Mouse (Mus musculus): ENCODE measurements around the gene Cstad. TPM values are rescaled to one million over a fixed set of nuclear protein-coding genes. Genes with fewer than 3 reads are reported as not detected.

Gene Cstad
- polyA plus RNA-seq, 1 experiment from 2014 or later = 0.63 TPM

GRCm38 (mm10) chr2:30600965-30601841, 6.4 kb downstream of the Cstad start:
- peak overlapping the region; percentile 54 for H3K27ac ChIP-seq
- no peak overlapping the region for H3K4me2 ChIP-seq
- peaks cover 48% of the 10 kb centered on the region for H3K4me1 ChIP-seq
- ATAC-seq (replicated peaks) = no peak
- H3K9me3 ChIP-seq = no peaks in the 10 kb centered on the region
- no peaks in the 10 kb centered on the region for H3K27me3 ChIP-seq (replicated peaks)
- H3K9ac ChIP-seq = no peak overlapping the region
- no peaks in the 10 kb centered on the region for H3K36me3 ChIP-seq (replicated peaks)
- WGBS = 12% methylated on average over 19 of the region's 20 CpGs
- H3K4me3 ChIP-seq = no peak overlapping the region

GRCm38 (mm10) chr2:30602451-30602850, 7.6 kb downstream of the Cstad start:
- no peaks in the 10 kb centered on the region for H3K36me3 ChIP-seq (replicated peaks)
- 0 out of 2 replicates have a peak overlapping the region, but pooled peaks have one; percentile 54 for H3K27ac ChIP-seq
- H3K9ac ChIP-seq = no peak overlapping the region
- no peaks in the 10 kb centered on the region for H3K27me3 ChIP-seq (replicated peaks)
- H3K4me1 ChIP-seq = peaks cover 61% of the 10 kb centered on the region
- no peak for ATAC-seq (replicated peaks)
- H3K4me3 ChIP-seq = no peak overlapping the region
- H3K9me3 ChIP-seq = no peaks in the 10 kb centered on the region
- no peak overlapping the region for H3K4me2 ChIP-seq

DNA sequence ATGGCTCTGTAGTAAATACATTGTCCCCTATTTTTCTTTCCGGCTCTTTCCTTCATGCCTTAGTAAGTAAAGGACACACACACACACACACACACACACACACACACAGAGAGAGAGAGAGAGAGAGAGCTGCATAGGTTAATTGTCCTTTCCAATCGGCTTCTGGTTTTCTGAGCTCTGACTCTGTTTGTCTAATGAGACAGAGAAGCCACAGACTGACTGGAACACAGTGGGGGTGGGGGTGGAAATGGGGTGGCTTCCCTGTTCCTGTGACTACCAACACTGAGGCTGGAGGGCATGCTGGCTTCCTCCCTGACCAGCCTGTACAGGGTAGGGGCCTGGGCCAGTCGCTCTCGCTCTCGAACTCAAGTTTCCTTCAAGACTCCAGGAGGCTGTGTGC, 8.9 kb downstream of the Cstad start:
- Histone ChIP-seq H3K36me3 (replicated peaks) (no peaks in the 10 kb centered on the region), H3K9me3 (no peaks in the 10 kb centered on the region), H3K27ac (no peak overlapping the region), H3K9ac (no peak overlapping the region), H3K4me2 (no peak overlapping the region), H3K27me3 (replicated peaks) (no peaks in the 10 kb centered on the region), H3K4me3 (no peak overlapping the region), H3K4me1 (peaks cover 73% of the 10 kb centered on the region)
- WGBS = 63% methylated on average over 5 of the region's 5 CpGs
- ATAC-seq (replicated peaks) = no peak

- peak overlapping the region; percentile 32 for H3K27ac ChIP-seq
Observed at GRCm38 (mm10) chr2:30604880-30605761, 10.3 kb downstream of the Cstad start.

GRCm38 (mm10) chr2:30605762-30606051, 10.9 kb downstream of the Cstad start:
- ATAC-seq (replicated peaks) = no peak
- Histone ChIP-seq H3K36me3 (replicated peaks) (no peaks in the 10 kb centered on the region), H3K9me3 (no peaks in the 10 kb centered on the region), H3K9ac (no peak overlapping the region), H3K4me3 (no peak overlapping the region), H3K27me3 (replicated peaks) (no peaks in the 10 kb centered on the region), H3K4me2 (no peak overlapping the region), H3K4me1 (peaks cover 69% of the 10 kb centered on the region), H3K27ac (peak overlapping the region; percentile 32; the same call in 1 of the 2 replicates)
- WGBS = 23% methylated on average over 5 of the region's 6 CpGs

More at GRCm38 (mm10) chr2:30604880-30605761, 10.3 kb downstream of the Cstad start:
- no peaks in the 10 kb centered on the region for H3K36me3 ChIP-seq (replicated peaks)
- H3K4me2 ChIP-seq = peak overlapping the region; percentile 40
- no peaks in the 10 kb centered on the region for H3K27me3 ChIP-seq (replicated peaks)
- peaks cover 75% of the 10 kb centered on the region for H3K4me1 ChIP-seq
- no peak for ATAC-seq (replicated peaks)
- 4% methylated on average over 31 of the region's 32 CpGs for WGBS
- no peaks in the 10 kb centered on the region for H3K9me3 ChIP-seq
- H3K9ac ChIP-seq = peak overlapping the region; percentile 12; the same call in 1 of the 2 replicates
- no peak overlapping the region for H3K4me3 ChIP-seq

DNA sequence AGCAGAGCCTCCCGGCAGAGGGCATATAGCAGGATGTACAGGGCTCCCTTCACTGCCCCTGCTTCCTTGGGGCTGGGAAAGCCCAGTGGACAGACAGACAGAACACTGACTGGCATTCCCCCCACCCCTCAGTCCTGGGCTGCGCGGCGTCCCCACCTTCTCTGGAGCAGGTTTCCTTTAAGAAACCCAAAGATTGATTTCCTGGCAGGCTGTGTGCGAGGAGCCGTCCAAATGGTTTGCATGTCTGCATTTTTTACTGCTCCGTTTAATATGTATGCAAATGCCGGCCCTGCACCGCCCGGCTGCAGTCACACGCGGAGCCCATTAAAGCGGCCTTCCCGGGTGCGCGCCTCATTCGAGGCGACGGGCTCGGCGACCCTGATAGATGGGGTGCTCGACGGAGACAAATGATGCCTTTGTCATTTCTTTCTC, 11.8 kb downstream of the Cstad start:
- Histone ChIP-seq H3K4me2 (peak overlapping the region; percentile 34), H3K27ac (peak overlapping the region; percentile 85), H3K27me3 (replicated peaks) (no peaks in the 10 kb centered on the region), H3K9me3 (no peaks in the 10 kb centered on the region), H3K4me3 (no peak overlapping the region), H3K9ac (no peak overlapping the region), H3K36me3 (replicated peaks) (no peaks in the 10 kb centered on the region), H3K4me1 (peaks cover 60% of the 10 kb centered on the region)
- ATAC-seq (replicated peaks) = peak; percentile 50
- whole genome bisulfite sequencing = 9% methylated on average over 23 of the region's 23 CpGs

GRCm38 (mm10) chr2:30607941-30608340, 13.1 kb downstream of the Cstad start:
- Histone ChIP-seq H3K4me3 (no peak overlapping the region), H3K9me3 (no peaks in the 10 kb centered on the region), H3K4me1 (peaks cover 54% of the 10 kb centered on the region), H3K4me2 (no peak overlapping the region), H3K9ac (no peak overlapping the region), H3K27ac (peak overlapping the region; percentile 85; the same call in 1 of the 2 replicates), H3K36me3 (replicated peaks) (no peaks in the 10 kb centered on the region), H3K27me3 (replicated peaks) (no peaks in the 10 kb centered on the region)
- ATAC-seq (replicated peaks) = no peak
- 66% methylated on average over 8 of the region's 8 CpGs for WGBS

DNA sequence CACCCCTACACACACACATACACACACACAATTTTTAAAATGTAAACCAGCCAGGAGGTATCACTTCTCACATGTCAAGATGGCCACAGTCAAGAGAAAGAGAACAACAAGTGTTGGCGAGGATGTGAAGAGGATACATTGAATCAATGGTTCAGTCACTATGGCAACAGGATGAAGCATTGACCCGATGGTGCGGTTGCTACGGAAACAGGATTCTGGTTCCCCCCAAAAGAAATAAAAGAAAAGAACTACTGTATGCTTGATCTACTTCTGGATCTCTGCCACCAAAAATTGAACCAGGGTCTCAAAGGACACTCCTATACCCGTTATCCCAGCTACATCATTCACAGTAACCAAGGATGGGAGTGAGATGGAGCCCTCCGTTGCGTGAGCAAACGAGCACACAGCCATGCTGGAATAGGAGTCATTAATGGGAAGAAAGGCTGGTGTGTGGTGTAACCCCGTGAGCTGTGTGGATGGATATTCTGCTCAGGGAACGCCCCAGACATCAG, 13.9 kb downstream of the Cstad start:
- H3K36me3 ChIP-seq (replicated peaks) = no peaks in the 10 kb centered on the region
- H3K4me3 ChIP-seq = no peak overlapping the region
- no peak overlapping the region for H3K4me2 ChIP-seq
- whole genome bisulfite sequencing = 54% methylated on average over 10 of the region's 10 CpGs
- H3K27ac ChIP-seq = peak overlapping the region; percentile 28; the same call in 1 of the 2 replicates
- ATAC-seq (replicated peaks) = no peak
- no peak overlapping the region for H3K9ac ChIP-seq
- peaks cover 56% of the 10 kb centered on the region for H3K4me1 ChIP-seq
- no peaks in the 10 kb centered on the region for H3K9me3 ChIP-seq
- no peaks in the 10 kb centered on the region for H3K27me3 ChIP-seq (replicated peaks)

DNA sequence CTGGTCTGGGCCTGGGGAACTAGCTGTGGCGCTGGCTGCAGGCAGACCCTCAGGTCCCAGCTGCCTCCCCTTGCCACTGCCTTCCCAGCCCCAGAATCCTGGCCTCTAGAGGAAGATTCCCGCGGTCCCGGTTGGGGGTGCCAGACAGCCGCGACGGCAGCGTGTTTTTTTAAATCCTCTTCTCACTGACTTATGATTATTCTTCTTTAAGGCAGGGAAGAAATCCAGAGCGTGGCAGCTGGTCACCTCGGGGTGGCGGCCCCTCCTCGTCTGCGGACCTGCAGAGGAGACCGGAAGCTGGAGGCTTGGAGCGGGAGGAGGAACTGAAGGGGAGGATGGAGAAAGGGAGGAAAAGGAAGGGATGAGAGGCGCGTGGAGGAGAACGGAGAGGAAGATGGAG, 18.7 kb downstream of the Cstad start:
- Histone ChIP-seq H3K36me3 (replicated peaks) (no peaks in the 10 kb centered on the region), H3K9me3 (no peaks in the 10 kb centered on the region), H3K4me3 (peak overlapping the region; percentile 19), H3K27ac (peak overlapping the region; percentile 90), H3K9ac (peak overlapping the region; percentile 40; the same call in 1 of the 2 replicates), H3K27me3 (replicated peaks) (no peaks in the 10 kb centered on the region), H3K4me2 (peak overlapping the region; percentile 43), H3K4me1 (peaks cover 24% of the 10 kb centered on the region)
- ATAC-seq (replicated peaks) = peak; percentile 77
- under 1% methylated on average over 18 of the region's 18 CpGs for WGBS

DNA sequence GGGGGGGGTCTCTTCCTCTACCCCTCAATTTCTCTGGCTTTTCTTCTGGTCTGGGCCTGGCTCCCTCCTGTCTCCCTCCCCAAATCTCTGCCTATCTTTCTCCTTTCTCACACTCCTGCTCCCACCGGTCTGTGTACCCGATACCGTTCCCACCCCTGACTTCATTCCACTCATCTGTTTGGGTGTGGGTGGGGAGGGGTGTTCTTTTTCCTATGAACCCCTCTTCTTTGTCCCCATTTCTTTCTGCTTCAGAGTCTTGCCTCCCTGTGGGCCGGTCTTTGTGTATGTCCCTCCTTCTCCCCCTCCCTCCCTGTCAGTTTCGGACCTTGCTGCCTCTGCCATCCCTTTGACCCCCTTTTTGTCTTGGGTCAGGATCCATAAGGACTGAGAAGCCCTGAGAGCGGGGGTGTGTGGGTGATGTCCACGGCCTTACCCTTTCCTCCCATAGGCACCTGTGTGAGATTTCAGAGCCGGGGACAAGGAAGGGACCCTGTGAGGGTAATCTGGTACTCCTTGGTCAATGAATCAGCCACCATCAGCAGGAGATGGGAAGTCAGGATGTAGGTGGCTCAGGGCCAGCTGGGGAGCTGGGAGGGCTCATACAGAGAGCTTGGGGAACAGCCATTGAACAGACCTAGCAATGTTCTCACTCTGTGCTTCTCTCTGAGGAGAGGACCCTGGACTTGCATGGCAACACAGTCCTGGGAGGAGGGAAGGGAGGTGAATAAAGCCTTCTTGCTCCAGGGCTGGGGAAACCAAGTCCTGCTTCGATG, 19.5 kb downstream of the Cstad start:
- peak overlapping the region; percentile 43 for H3K4me2 ChIP-seq
- ATAC-seq (replicated peaks) = peak; percentile 46; the same call in 1 of the 2 replicates
- H3K9me3 ChIP-seq = no peaks in the 10 kb centered on the region
- H3K27me3 ChIP-seq (replicated peaks) = no peaks in the 10 kb centered on the region
- 23% methylated on average over 9 of the region's 9 CpGs for WGBS
- peak overlapping the region; percentile 19 for H3K4me3 ChIP-seq
- peak overlapping the region; percentile 40 for H3K9ac ChIP-seq
- H3K36me3 ChIP-seq (replicated peaks) = no peaks in the 10 kb centered on the region
- H3K4me1 ChIP-seq = peaks cover 19% of the 10 kb centered on the region
- H3K27ac ChIP-seq = peak overlapping the region; percentile 90

DNA sequence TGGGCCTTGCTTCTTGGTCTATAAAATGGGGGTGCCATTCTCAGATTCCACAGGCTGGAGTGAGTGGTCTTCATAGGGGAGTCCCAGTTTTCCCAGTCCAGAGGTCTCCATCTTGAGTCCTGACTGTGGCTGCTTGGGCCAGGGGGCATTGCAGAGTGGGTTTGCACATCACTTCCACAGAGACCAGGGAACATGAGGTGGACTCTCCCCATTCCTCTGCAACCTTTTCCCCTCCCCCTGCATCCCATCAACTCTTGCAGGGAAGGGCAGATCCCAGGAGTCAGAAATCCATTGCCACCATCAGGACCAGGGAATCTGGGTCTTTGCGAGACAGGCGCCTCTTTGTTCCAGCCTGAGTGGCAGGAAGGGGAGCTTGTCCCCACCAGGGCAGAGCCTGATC, 21.0 kb downstream of the Cstad start:
- peaks cover 19% of the 10 kb centered on the region for H3K4me1 ChIP-seq
- H3K9ac ChIP-seq = no peak overlapping the region
- ATAC-seq (replicated peaks) = no peak
- no peaks in the 10 kb centered on the region for H3K9me3 ChIP-seq
- no peaks in the 10 kb centered on the region for H3K36me3 ChIP-seq (replicated peaks)
- H3K4me2 ChIP-seq = no peak overlapping the region
- no peak overlapping the region for H3K4me3 ChIP-seq
- H3K27ac ChIP-seq = peak overlapping the region; percentile 52; the same call in 1 of the 2 replicates
- H3K27me3 ChIP-seq (replicated peaks) = no peaks in the 10 kb centered on the region
- WGBS = 90% methylated on average over 2 of the region's 2 CpGs
